Mouse (Mus musculus): ENCODE data around the gene Hlx. TPM values are rescaled to one million over a fixed set of nuclear protein-coding genes. Genes with fewer than 3 reads are reported as not detected.

The Hlx gene
- polyA plus RNA-seq, 1 experiment from 2014 or later = 5.6 TPM

GRCm38 (mm10) chr1:184691240-184691639, 41.2 kb downstream of the Hlx start:
- 80% methylated on average over 8 of the region's 8 CpGs for WGBS
- ATAC-seq (ENCODE audit: low FRiP score) = no peak
- Histone ChIP-seq H3K9ac (no peak overlapping the region), H3K4me1 (no peaks in the 10 kb centered on the region), H3K9me3 (replicated peaks) (no peaks in the 10 kb centered on the region), H3K36me3 (no peaks in the 10 kb centered on the region), H3K4me3 (no peak overlapping the region), H3K27me3 (no peaks in the 10 kb centered on the region), H3K27ac (no peak overlapping the region), H3K4me2 (replicated peaks) (no peak overlapping the region)

DNA sequence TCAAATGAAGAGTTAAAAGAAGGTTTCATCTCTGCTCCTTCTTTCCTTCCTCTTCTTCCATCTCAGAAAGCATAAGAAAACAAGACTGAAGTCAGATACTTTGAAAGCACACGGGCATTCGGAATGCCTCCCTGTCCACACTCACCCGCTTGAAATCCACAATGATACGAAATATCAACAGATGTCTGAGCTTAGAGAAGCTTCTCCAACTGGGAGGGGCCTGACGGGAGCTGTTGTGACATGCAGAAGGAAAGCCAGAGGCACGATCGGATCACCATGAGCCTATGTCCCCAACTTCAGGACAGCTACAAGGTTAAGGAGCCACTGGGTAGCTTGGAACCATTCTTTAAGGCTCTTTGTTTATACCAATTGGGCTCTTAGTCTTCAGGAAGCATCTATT, 44.4 kb downstream of the Hlx start:
- WGBS = 69% methylated on average over 7 of the region's 7 CpGs
- Histone ChIP-seq H3K27me3 (no peaks in the 10 kb centered on the region), H3K4me2 (replicated peaks) (no peak overlapping the region), H3K4me3 (no peak overlapping the region), H3K36me3 (no peaks in the 10 kb centered on the region), H3K9ac (no peak overlapping the region), H3K27ac (no peak overlapping the region), H3K9me3 (replicated peaks) (no peaks in the 10 kb centered on the region), H3K4me1 (no peaks in the 10 kb centered on the region)
- ATAC-seq (ENCODE audit: low FRiP score) = no peak

GRCm38 (mm10) chr1:184687512-184687911, 44.9 kb downstream of the Hlx start:
- H3K4me3 ChIP-seq = no peak overlapping the region

DNA sequence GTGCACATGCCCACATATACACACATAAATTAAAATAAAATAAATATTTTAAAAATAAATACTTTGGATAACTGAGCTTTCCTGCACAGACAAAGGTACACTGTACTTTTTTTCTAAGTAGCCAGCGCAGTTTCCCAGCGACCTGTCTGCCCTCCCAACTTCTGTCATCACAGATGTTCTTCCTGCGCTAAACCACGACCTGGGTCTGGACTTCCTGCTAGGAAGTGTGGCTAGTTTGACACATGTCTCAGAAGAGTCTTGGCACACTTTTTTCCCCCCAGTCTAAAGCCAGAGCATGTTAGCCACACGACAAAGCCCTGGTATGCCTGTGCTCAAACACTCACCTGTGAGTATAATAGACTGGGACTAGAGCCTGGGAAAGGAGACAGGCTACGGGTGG, 48.9 kb downstream of the Hlx start:
- Histone ChIP-seq H3K4me3 (no peak overlapping the region), H3K9me3 (replicated peaks) (no peaks in the 10 kb centered on the region), H3K36me3 (no peaks in the 10 kb centered on the region), H3K4me1 (no peaks in the 10 kb centered on the region; the same call in 1 of the 2 replicates), H3K27ac (no peak overlapping the region), H3K4me2 (replicated peaks) (no peak overlapping the region), H3K27me3 (no peaks in the 10 kb centered on the region), H3K9ac (no peak overlapping the region)
- WGBS = 62% methylated on average over 6 of the region's 6 CpGs
- no peak for ATAC-seq (ENCODE audit: low FRiP score)

More at GRCm38 (mm10) chr1:184687512-184687911, 44.9 kb downstream of the Hlx start:
- Histone ChIP-seq H3K27me3 (no peaks in the 10 kb centered on the region), H3K4me1 (no peaks in the 10 kb centered on the region), H3K9ac (no peak overlapping the region), H3K4me2 (replicated peaks) (no peak overlapping the region), H3K36me3 (no peaks in the 10 kb centered on the region), H3K9me3 (replicated peaks) (no peaks in the 10 kb centered on the region), H3K27ac (no peak overlapping the region)
- WGBS = 71% methylated on average over 4 of the region's 4 CpGs
- ATAC-seq (ENCODE audit: low FRiP score) = no peak

- H3K9me3 ChIP-seq (replicated peaks) = no peaks in the 10 kb centered on the region
- H3K4me3 ChIP-seq = no peak overlapping the region
- no peaks in the 10 kb centered on the region for H3K27me3 ChIP-seq
- no peak overlapping the region for H3K4me2 ChIP-seq (replicated peaks)
- H3K9ac ChIP-seq = no peak overlapping the region
- H3K4me1 ChIP-seq = no peaks in the 10 kb centered on the region; the same call in 1 of the 2 replicates
- no peak overlapping the region for H3K27ac ChIP-seq
- H3K36me3 ChIP-seq = no peaks in the 10 kb centered on the region
- 63% methylated on average over 8 of the region's 8 CpGs for WGBS
- ATAC-seq (ENCODE audit: low FRiP score) = no peak
Observed at GRCm38 (mm10) chr1:184679416-184679965, 52.9 kb downstream of the Hlx start.

GRCm38 (mm10) chr1:184677641-184678040, 54.8 kb downstream of the Hlx start:
- WGBS = 68% methylated on average over 2 of the region's 2 CpGs
- ATAC-seq (ENCODE audit: low FRiP score) = no peak

More at GRCm38 (mm10) chr1:184677641-184678040, 54.8 kb downstream of the Hlx start:
- Histone ChIP-seq H3K4me2 (replicated peaks) (no peak overlapping the region), H3K9me3 (replicated peaks) (no peaks in the 10 kb centered on the region), H3K27ac (no peak overlapping the region), H3K9ac (no peak overlapping the region), H3K4me1 (no peaks in the 10 kb centered on the region; the same call in 1 of the 2 replicates), H3K27me3 (no peaks in the 10 kb centered on the region), H3K36me3 (no peaks in the 10 kb centered on the region), H3K4me3 (no peak overlapping the region)

Other genes starting within 250 kb of the Hlx start
- gene Marc1, start 78.7 kb upstream of the Hlx start, polyA plus RNA-seq (2016; fragmentation: Nextera tagmentation; extraction: Ambion mirVana) = not detected in 2 replicates
- gene Marc2, start 113.8 kb upstream of the Hlx start, polyA plus RNA-seq (2016; fragmentation: Nextera tagmentation; extraction: Ambion mirVana) = 105 and 121 TPM in 2 replicates
- 1.0 TPM in 2 replicates for gene C130074G19Rik, start 150.6 kb upstream of the Hlx start, polyA plus RNA-seq (2016; fragmentation: Nextera tagmentation; extraction: Ambion mirVana)

Measured in hindbrain, embryonic 12.5 days (tissue).